Mouse (Mus musculus) liver, embryonic 16.5 days (tissue): Measurements from ENCODE around the gene Cckbr. TPM values are rescaled to one million over a fixed set of nuclear protein-coding genes. Genes with fewer than 3 reads are reported as not detected.
"Not testable (repeated sequence)": the region's sequence is repeated elsewhere in the genome, so short reads cannot be mapped to it uniquely, and the experiment has no call there.

Experiments
- ATAC-seq: fragments of 200-750 bp; cut with Nextera tagmentation; 2 replicates; pipeline ENCODE4 v1.8.0; 2017; ENCODE audit warnings: low read depth, mild to moderate bottlenecking, moderate number of reproducible peaks, moderate library complexity
- H3K27ac ChIP-seq: fragments of 300-500 bp; sonication (generic); 2 replicates; pipeline ENCODE4 v1.5.1; 2014; ENCODE audit warnings: mild to moderate bottlenecking, low read length
- H3K27me3 ChIP-seq: fragments of 300-500 bp; sonication (generic); 2 replicates; pipeline ENCODE4 v1.6.1; 2014; ENCODE audit warnings: low read depth, low read length, mixed read lengths; ENCODE audit not compliant: control insufficient read depth, insufficient read depth
- H3K36me3 ChIP-seq: fragments of 300-500 bp; sonication (generic); 2 replicates; pipeline ENCODE4 v1.6.1; 2014; ENCODE audit warnings: mild to moderate bottlenecking; ENCODE audit not compliant: control insufficient read depth, insufficient read depth
- H3K4me1 ChIP-seq: fragments of 300-500 bp; sonication (generic); 2 replicates; pipeline ENCODE4 v1.6.1; 2014; ENCODE audit warnings: low read depth, low read length, mixed read lengths; ENCODE audit not compliant: control insufficient read depth
- H3K4me2 ChIP-seq: fragments of 300-500 bp; sonication (generic); 2 replicates; pipeline ENCODE4 v1.6.1; 2014; ENCODE audit warnings: low read depth, low read length, mixed read lengths
- H3K4me3 ChIP-seq: fragments of 300-500 bp; sonication (generic); 2 replicates; pipeline ENCODE4 v1.5.1; 2014; ENCODE audit warnings: low read depth, mild to moderate bottlenecking, low read length
- H3K9ac ChIP-seq: fragments of 300-500 bp; sonication (generic); 2 replicates; pipeline ENCODE4 v1.6.1; 2014; ENCODE audit warnings: low read depth, low read length
- H3K9me3 ChIP-seq: fragments of 300-500 bp; sonication (generic); replicated peaks from 2 replicates; pipeline ENCODE4 v1.6.1; 2016; ENCODE audit warnings: low read length; ENCODE audit not compliant: control insufficient read depth
- WGBS: fragments of 180-500 bp; shearing (Covaris S2); extraction: QIAGEN DNeasy Blood & Tissue Kit; methylation state at CpG from one replicate; pipeline ENCODE4 v1.1.7; 2014; ENCODE audit not compliant: insufficient replicate concordance; 5-methylcytosine and 5-hydroxymethylcytosine counted together
- polyA plus RNA-seq: library from polyadenylated mRNA; unstranded; fragments of >200 nt; fragmentation: Nextera tagmentation; extraction: Ambion mirVana; gene quantifications from 2 replicates; pipeline ENCODE4 v1.2.1, GENCODE M21; 2015

Cckbr gene
- polyA plus RNA-seq, 1 experiment from 2014 or later, result not detected

DNA sequence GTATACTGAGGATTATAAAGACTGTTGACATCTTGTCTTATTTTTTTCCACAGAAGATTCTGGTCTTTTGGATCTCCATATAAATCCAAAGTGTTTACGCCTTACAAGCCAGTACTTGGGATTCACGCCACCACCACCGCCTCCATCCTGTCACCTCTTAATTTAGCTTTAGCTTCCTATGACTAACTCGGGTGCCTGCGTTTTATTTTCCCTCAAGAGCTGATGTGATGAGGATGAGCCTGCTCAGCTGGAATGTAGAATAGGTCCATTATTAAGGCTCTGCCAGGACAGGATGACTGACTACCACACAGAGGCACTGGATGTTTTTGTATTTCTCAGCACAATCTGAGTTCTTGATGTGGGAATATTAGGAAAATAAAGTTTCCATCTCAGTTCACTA lies 40.0 kb downstream of the Cckbr start:
- not testable (repeated sequence) for ATAC-seq, H3K36me3 ChIP-seq, H3K4me1 ChIP-seq, H3K4me3 ChIP-seq, H3K4me2 ChIP-seq, H3K9me3 ChIP-seq, H3K27ac ChIP-seq, H3K27me3 ChIP-seq, H3K9ac ChIP-seq
- 67% methylated on average over 5 of the region's 5 CpGs for WGBS

DNA sequence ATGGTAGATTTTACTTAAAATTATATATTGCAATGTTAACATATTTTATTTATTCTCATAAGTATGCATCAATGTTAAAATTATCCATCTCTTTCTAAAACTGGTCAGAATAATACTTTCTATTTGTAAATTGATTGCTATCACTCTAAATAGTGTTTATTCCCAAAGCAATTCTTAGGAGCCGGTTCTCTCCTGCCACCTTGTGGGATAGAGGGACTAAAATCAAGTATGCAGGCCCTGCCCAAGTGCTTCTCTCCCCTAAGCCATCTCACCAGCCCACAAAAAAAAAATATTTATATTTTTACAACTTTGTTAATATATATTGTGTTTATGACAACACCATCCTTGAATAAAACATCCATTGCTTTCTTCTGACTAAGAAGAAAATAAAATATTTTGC lies 47.1 kb downstream of the Cckbr start:
- no peak overlapping the region for H3K27ac ChIP-seq
- no peak for ATAC-seq
- 47% methylated on average over 1 of the region's 1 CpGs for WGBS
- H3K9me3 ChIP-seq, result no peaks in the 10 kb centered on the region
- H3K4me2 ChIP-seq, result no peak overlapping the region
- no peak overlapping the region for H3K9ac ChIP-seq
- no peak overlapping the region for H3K4me3 ChIP-seq
- no peaks in the 10 kb centered on the region for H3K4me1 ChIP-seq
- no peaks in the 10 kb centered on the region for H3K36me3 ChIP-seq
- H3K27me3 ChIP-seq, result no peaks in the 10 kb centered on the region

DNA sequence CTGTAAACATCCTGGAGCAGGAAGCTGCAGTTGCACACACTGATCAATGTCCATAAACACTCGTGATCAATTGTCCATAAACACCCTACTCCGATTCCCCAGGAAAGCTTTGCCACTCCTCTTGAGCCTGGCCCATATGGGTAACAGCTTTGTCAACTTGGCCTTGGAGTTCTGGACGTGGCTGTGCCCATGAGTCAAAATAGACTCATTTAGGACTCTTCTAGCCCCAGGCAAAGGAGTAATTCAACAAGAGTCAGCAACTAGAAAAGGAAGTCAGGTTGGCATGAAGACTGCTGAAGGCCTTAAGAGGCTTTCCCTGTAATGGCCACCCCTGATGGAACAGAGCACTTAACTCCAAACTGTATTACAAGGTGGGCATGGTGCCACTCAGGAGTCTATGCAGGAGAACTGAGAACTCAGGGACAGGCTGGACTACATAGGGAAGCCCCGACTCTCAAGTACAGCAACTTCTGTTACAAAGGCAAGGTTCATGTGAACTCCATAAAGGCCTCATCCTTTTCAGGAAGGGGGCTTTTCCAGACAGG lies 49.3 kb downstream of the Cckbr start:
- 60% methylated on average over 4 of the region's 4 CpGs for WGBS
- Histone ChIP-seq H3K4me3 (no peak overlapping the region), H3K27me3 (no peaks in the 10 kb centered on the region), H3K27ac (no peak overlapping the region), H3K36me3 (no peaks in the 10 kb centered on the region), H3K9me3 (no peaks in the 10 kb centered on the region), H3K9ac (no peak overlapping the region), H3K4me2 (no peak overlapping the region), H3K4me1 (no peaks in the 10 kb centered on the region)
- no peak for ATAC-seq

DNA sequence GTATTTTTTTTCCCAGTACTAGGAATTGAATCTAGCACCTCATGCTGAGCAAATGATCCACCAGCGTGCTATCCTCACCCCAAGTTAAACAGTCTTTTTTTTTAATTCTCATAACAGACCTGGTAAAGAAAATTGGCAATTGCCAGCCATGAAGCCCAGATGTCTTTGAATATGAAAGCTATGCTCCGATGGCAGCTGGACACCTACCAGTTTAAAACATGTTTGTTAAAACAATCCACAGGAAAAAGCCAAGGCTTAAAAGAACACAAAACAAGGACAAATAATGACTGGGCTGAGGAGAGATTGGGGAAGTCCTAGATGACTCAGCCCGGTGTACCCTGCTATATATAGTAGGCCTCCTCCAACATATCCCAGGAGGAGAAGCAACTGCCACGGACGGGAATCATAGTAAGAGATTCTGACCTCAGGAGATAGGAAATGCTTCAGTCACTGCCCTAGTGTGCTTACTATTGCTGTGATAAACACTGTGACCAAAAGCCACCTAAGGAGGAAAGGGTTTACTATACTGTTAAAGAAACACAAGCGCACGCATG lies 49.9 kb downstream of the Cckbr start:
- no peak overlapping the region for H3K4me3 ChIP-seq
- no peaks in the 10 kb centered on the region for H3K27me3 ChIP-seq
- no peak overlapping the region for H3K9ac ChIP-seq
- H3K9me3 ChIP-seq, result no peaks in the 10 kb centered on the region
- no peak overlapping the region for H3K4me2 ChIP-seq
- WGBS, result 48% methylated on average over 7 of the region's 7 CpGs
- no peaks in the 10 kb centered on the region for H3K36me3 ChIP-seq
- ATAC-seq, result 0 out of 2 replicates have a peak, but pooled peaks have one; percentile 11
- H3K27ac ChIP-seq, result no peak overlapping the region
- H3K4me1 ChIP-seq, result no peaks in the 10 kb centered on the region

DNA sequence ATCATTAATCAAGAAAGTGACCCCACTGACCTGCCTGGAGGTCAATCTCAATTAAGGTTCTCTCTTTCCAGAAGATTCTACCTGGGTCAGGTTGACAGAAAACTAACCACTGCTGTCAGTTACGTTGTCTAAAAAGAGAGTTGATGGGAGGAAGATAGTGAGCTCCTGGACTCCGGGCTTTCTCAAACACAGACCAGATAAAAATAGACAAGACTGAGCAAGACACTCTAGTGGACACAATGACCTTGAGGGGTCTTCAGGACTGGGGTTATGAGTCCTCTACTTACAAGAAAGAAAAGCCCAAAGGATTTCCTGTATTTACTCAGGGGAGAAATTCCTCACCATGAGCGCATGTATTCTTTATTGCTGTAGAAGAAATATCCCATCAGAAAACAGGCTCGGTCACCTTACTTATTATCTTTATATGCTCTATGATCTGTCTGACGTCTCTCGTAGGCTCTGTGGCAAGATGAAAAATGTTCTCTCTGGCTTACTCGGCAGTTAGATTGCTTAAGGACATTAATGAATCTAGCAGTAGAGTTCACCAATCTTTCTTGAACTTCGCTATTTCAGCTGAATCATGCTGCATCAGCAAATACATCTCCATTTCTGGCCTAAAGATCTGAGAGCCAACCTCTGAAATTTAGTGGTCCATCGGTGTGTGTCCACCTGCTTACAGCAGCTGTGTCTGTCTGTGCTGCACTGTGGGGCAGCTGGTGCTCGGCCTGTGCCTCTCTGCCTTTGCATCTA lies 51.3 kb downstream of the Cckbr start:
- no peak overlapping the region for H3K4me2 ChIP-seq
- no peaks in the 10 kb centered on the region for H3K9me3 ChIP-seq
- peaks cover 9% of the 10 kb centered on the region for H3K27me3 ChIP-seq
- no peak for ATAC-seq
- no peak overlapping the region for H3K9ac ChIP-seq
- H3K36me3 ChIP-seq, result no peaks in the 10 kb centered on the region
- H3K4me1 ChIP-seq, result no peaks in the 10 kb centered on the region
- 53% methylated on average over 10 of the region's 10 CpGs for WGBS
- no peak overlapping the region for H3K4me3 ChIP-seq
- H3K27ac ChIP-seq, result no peak overlapping the region

DNA sequence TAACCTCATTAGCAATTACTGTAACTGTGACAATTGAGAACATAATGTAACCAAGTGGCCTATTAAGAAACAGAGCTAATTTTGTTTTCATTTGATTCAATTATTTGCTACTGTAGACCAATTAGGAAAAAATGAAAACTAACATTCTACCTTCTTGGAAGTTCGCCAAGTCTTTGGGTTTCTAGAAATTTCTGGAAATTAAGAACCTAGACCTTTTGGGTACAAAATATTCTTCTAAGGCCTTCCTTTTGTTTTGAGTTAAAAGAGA lies 51.8 kb downstream of the Cckbr start:
- Histone ChIP-seq H3K27me3 (peaks cover 14% of the 10 kb centered on the region), H3K9ac (no peak overlapping the region), H3K9me3 (no peaks in the 10 kb centered on the region), H3K36me3 (no peaks in the 10 kb centered on the region), H3K4me2 (no peak overlapping the region), H3K4me3 (no peak overlapping the region), H3K4me1 (no peaks in the 10 kb centered on the region), H3K27ac (no peak overlapping the region)
- WGBS, result 63% methylated on average over 1 of the region's 1 CpGs
- ATAC-seq, result no peak

DNA sequence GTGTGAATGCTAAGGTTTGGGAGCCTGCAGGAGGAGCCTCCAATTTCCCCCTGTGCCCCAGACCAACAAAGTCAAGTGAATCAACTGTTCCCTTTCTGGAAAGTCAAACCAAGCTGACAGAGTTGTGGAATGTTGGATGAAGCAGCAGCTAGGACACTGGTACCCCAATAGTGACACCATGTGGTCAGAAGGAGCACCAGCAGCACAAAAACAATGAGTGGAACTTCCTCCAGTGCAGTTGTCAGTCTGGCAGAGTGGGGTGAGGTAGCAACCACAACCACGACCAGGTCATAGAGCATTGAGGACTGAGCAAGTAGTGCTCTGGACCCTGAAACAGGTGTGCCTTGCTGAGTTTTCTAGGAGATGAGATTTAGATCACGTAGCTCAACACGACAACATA lies 52.3 kb downstream of the Cckbr start:
- no peak for ATAC-seq
- H3K4me3 ChIP-seq, result no peak overlapping the region
- H3K4me2 ChIP-seq, result no peak overlapping the region
- 51% methylated on average over 3 of the region's 3 CpGs for WGBS
- H3K36me3 ChIP-seq, result no peaks in the 10 kb centered on the region
- no peaks in the 10 kb centered on the region for H3K4me1 ChIP-seq
- no peak overlapping the region for H3K27ac ChIP-seq
- H3K9me3 ChIP-seq, result no peaks in the 10 kb centered on the region
- peaks cover 18% of the 10 kb centered on the region for H3K27me3 ChIP-seq
- H3K9ac ChIP-seq, result no peak overlapping the region

DNA sequence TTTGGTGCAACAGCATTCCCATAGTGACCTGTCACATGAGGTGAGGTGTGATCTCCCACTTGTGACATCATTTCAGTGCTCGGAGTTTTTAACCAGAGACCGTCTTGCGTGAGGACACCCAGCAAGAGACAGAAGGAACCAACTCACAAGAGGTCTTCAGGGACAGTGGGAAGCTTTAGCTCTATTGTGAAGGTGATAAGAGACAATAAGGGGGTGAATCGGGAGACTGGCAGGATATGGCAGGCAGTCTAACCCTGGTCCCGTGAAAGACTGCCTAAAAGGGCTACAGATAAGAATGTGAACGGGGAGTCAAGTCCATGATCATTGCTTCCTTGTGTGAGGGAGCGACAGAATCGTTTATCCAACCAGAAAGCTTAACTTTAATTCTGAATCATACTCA lies 52.8 kb downstream of the Cckbr start:
- Histone ChIP-seq H3K27ac (no peak overlapping the region), H3K27me3 (peaks cover 18% of the 10 kb centered on the region), H3K9me3 (no peaks in the 10 kb centered on the region), H3K9ac (no peak overlapping the region), H3K36me3 (no peaks in the 10 kb centered on the region), H3K4me2 (no peak overlapping the region), H3K4me1 (no peaks in the 10 kb centered on the region), H3K4me3 (no peak overlapping the region)
- no peak for ATAC-seq
- WGBS, result 47% methylated on average over 8 of the region's 8 CpGs

DNA sequence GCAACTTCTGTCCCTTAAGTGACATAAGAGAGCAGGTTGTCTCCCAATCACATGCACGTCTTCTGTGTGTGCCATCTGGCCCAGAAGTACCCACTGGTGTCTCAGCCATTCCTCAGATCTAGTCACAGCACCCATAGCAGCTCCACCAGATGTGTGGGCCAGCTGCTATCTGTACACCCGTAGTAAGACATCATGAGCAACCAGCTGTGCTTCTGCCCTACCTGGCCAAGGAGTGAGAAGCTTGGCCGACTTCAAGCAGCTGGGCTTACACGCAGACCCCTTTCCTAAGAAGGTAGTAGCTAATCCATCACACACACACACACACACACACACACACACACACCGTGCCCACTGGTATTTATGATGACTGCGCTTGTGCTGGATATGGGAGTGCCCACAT lies 53.7 kb downstream of the Cckbr start:
- no peaks in the 10 kb centered on the region for H3K36me3 ChIP-seq
- no peak overlapping the region for H3K27ac ChIP-seq
- ATAC-seq, result no peak
- H3K27me3 ChIP-seq, result peaks cover 18% of the 10 kb centered on the region
- H3K4me1 ChIP-seq, result no peaks in the 10 kb centered on the region
- no peaks in the 10 kb centered on the region for H3K9me3 ChIP-seq
- no peak overlapping the region for H3K9ac ChIP-seq
- H3K4me2 ChIP-seq, result no peak overlapping the region
- WGBS, result 71% methylated on average over 6 of the region's 6 CpGs
- H3K4me3 ChIP-seq, result no peak overlapping the region
